Mouse (Mus musculus) right cerebral cortex, adult 2 months (tissue): Measurements from ENCODE around the gene Olfr523.

ENCODE experiments used
- DNase-seq, 2 experiments: peaks; one replicate each; pipeline ENCODE4 v3.0.0; 2021 to 2022; ENCODE audit warnings: low spot score in 2 of 2

Gene Olfr523

GRCm38 (mm10) chr7:140180692-140181091 is 7.7 kb downstream of the Olfr523 start:
- DNase-seq: no peak

GRCm38 (mm10) chr7:140184206-140184605 is 11.2 kb downstream of the Olfr523 start:
- no peak for DNase-seq

- DNase-seq: peak; percentile 39 to 51
Observed at GRCm38 (mm10) chr7:140186646-140187620, 13.9 kb downstream of the Olfr523 start.

- DNase-seq: peak; percentile 35 to 51
Observed at GRCm38 (mm10) chr7:140187721-140188390, 14.8 kb downstream of the Olfr523 start.

GRCm38 (mm10) chr7:140188391-140189328 is 15.6 kb downstream of the Olfr523 start:
- no peak for DNase-seq

- DNase-seq: no peak
Observed at GRCm38 (mm10) chr7:140190435-140190834, 17.4 kb downstream of the Olfr523 start.

GRCm38 (mm10) chr7:140192445-140192844 is 19.4 kb downstream of the Olfr523 start:
- DNase-seq: no peak

- DNase-seq: no peak
Observed at GRCm38 (mm10) chr7:140192851-140193250, 19.8 kb downstream of the Olfr523 start.

- no peak for DNase-seq
Observed at GRCm38 (mm10) chr7:140194031-140194430, 21.0 kb downstream of the Olfr523 start.

- DNase-seq: no peak
Observed at GRCm38 (mm10) chr7:140196002-140196401, 23.0 kb downstream of the Olfr523 start.

GRCm38 (mm10) chr7:140201090-140201489 is 28.1 kb downstream of the Olfr523 start:
- no peak for DNase-seq

- DNase-seq: no peak
Observed at GRCm38 (mm10) chr7:140205864-140206263, 32.8 kb downstream of the Olfr523 start, which contains the start of gene Olfr524. Olfr524 (minus strand) TSS chr7:140205964.

- no peak for DNase-seq
Observed at GRCm38 (mm10) chr7:140206904-140207303, 33.9 kb downstream of the Olfr523 start.

GRCm38 (mm10) chr7:140208153-140208552 is 35.1 kb downstream of the Olfr523 start:
- DNase-seq: no peak

GRCm38 (mm10) chr7:140208677-140209076 is 35.7 kb downstream of the Olfr523 start:
- DNase-seq: no peak

GRCm38 (mm10) chr7:140213841-140214240 is 40.8 kb downstream of the Olfr523 start:
- DNase-seq: no peak

GRCm38 (mm10) chr7:140217967-140218366 is 45.0 kb downstream of the Olfr523 start, which contains the start of gene Cd163l1:
Cd163l1 (plus strand) TSS chr7:140218267.
- DNase-seq: no peak

- no peak for DNase-seq
Observed at GRCm38 (mm10) chr7:140219268-140219667, 46.3 kb downstream of the Olfr523 start.

GRCm38 (mm10) chr7:140220375-140220774 is 47.4 kb downstream of the Olfr523 start:
- no peak for DNase-seq

GRCm38 (mm10) chr7:140224209-140224608 is 51.2 kb downstream of the Olfr523 start:
- no peak for DNase-seq
